Mouse (Mus musculus) CH12.LX (cell line): ENCODE measurements at regions not wholly inside any gene's neighbourhood (a gene's known extent, or its start where the extent isn't known, plus 50 kb on each side); places are given as distances from the start of the nearest gene placed in this dataset.

Experiments used
- DNase-seq: peaks from one replicate; pipeline ENCODE4 v3.0.0-alpha.2; 2013; ENCODE audit errors: extremely low read depth
- H3K27ac ChIP-seq: 2 replicates; pipeline ENCODE4 v1.5.1; 2012; ENCODE audit warnings: low read depth, mild to moderate bottlenecking, control low read depth, moderate library complexity; ENCODE audit not compliant: insufficient read depth
- H3K27me3 ChIP-seq: replicated peaks from 2 replicates; pipeline ENCODE3; 2012; ENCODE audit warnings: inconsistent platforms
- H3K36me3 ChIP-seq, 2 experiments: replicated peaks in 1 of 2; 2 replicates each; pipeline versions ENCODE3 to v1.6.1; 2012; ENCODE audit warnings: inconsistent platforms in 1 of 2, low read length in 1 of 2, mild to moderate bottlenecking in 1 of 2, mixed read lengths in 1 of 2, moderate library complexity in 1 of 2; ENCODE audit not compliant: control insufficient read depth in 1 of 2, insufficient read depth in 1 of 2
- H3K4me1 ChIP-seq, 2 experiments: 2 replicates each; pipeline ENCODE4 v1.6.1; 2012; ENCODE audit warnings: inconsistent platforms in 1 of 2, moderate library complexity in 1 of 2; ENCODE audit not compliant: insufficient read depth in 2 of 2, control insufficient read depth in 1 of 2
- H3K4me2 ChIP-seq: 2 replicates; pipeline ENCODE4 v1.6.1; 2012; ENCODE audit warnings: low read depth, mild to moderate bottlenecking, control low read depth; ENCODE audit not compliant: poor library complexity, insufficient read depth, severe bottlenecking
- H3K4me3 ChIP-seq, 3 experiments: fragments of 150-350 bp in 1 of 3; sonication (generic) in 1 of 3; replicated peaks in 1 of 3; 2 replicates each; pipeline versions ENCODE3 to v1.5.1; 2011 to 2012; ENCODE audit warnings: low read depth in 2 of 3, low read length in 2 of 3, mild to moderate bottlenecking in 2 of 3, moderate library complexity in 2 of 3, control low read depth in 1 of 3, improper control_type of control experiment in 1 of 3, inconsistent platforms in 1 of 3, mixed read lengths in 1 of 3; ENCODE audit not compliant: poor library complexity in 1 of 3
- H3K79me2 ChIP-seq: replicated peaks from 2 replicates; pipeline ENCODE4 v1.6.1; 2012; ENCODE audit warnings: mild to moderate bottlenecking, moderate library complexity; ENCODE audit not compliant: control insufficient read depth, poor library complexity, insufficient read depth, severe bottlenecking; ENCODE audit errors: extremely low read depth
- H3K9ac ChIP-seq: 2 replicates; pipeline ENCODE4 v1.6.1; 2012; ENCODE audit warnings: low read depth, mild to moderate bottlenecking, control low read depth, moderate library complexity; ENCODE audit not compliant: insufficient read depth
- H3K9me3 ChIP-seq: replicated peaks from 2 replicates; pipeline ENCODE3; 2012; ENCODE audit warnings: low read length, inconsistent platforms, mixed read lengths
- BHLHE40 ChIP-seq: IDR thresholded peaks from 2 replicates; pipeline ENCODE4 v1.6.1; 2011; ENCODE audit warnings: mild to moderate bottlenecking, low read depth, low read length, improper control_type of control experiment
- CHD1 ChIP-seq: IDR thresholded peaks from 2 replicates; pipeline ENCODE4 v1.6.1; 2012; ENCODE audit warnings: low read depth, low read length, improper control_type of control experiment, inconsistent platforms
- CHD2 ChIP-seq: IDR thresholded peaks from 2 replicates; pipeline ENCODE4 v1.6.1; 2011; ENCODE audit warnings: low read length, improper control_type of control experiment
- CTCF ChIP-seq, 2 experiments: IDR thresholded peaks in 1 of 2; conservative IDR thresholded peaks in 1 of 2; 2 replicates each; pipeline ENCODE4 v1.5.1; 2011 to 2012; ENCODE audit warnings: low read depth in 2 of 2, low read length in 2 of 2, improper control_type of control experiment in 1 of 2, inconsistent platforms in 1 of 2, mild to moderate bottlenecking in 1 of 2, moderate library complexity in 1 of 2
- EP300 ChIP-seq: IDR thresholded peaks from 2 replicates; pipeline ENCODE4 v1.6.1; 2011; ENCODE audit warnings: low read length, improper control_type of control experiment
- HCFC1 ChIP-seq: IDR thresholded peaks from 2 replicates; pipeline ENCODE4 v1.6.1; 2012; ENCODE audit warnings: low read depth, mild to moderate bottlenecking, inconsistent platforms, low read length, improper control_type of control experiment
- IRF4 ChIP-seq: IDR thresholded peaks from 2 replicates; pipeline ENCODE4 v1.6.1; 2014; ENCODE audit warnings: low read depth, mild to moderate bottlenecking, inconsistent platforms, low read length, improper control_type of control experiment
- JUND ChIP-seq: conservative IDR thresholded peaks from 2 replicates; pipeline ENCODE4 v1.6.1; 2011; ENCODE audit warnings: low read depth, low read length, improper control_type of control experiment
- KAT2A ChIP-seq: IDR thresholded peaks from 2 replicates; pipeline ENCODE4 v1.6.1; 2012; ENCODE audit warnings: low read length, improper control_type of control experiment, inconsistent platforms; ENCODE audit not compliant: insufficient replicate concordance
- MYC ChIP-seq: IDR thresholded peaks from 2 replicates; pipeline ENCODE4 v1.6.1; 2011; ENCODE audit warnings: low read depth, mild to moderate bottlenecking, improper control_type of control experiment, low read length
- NELFE ChIP-seq: IDR thresholded peaks from 2 replicates; pipeline ENCODE4 v1.6.1; 2011; ENCODE audit warnings: low read depth, low read length, improper control_type of control experiment
- NRF1 ChIP-seq: IDR thresholded peaks from 2 replicates; pipeline ENCODE4 v1.6.1; 2014; ENCODE audit warnings: low read depth, mild to moderate bottlenecking, inconsistent platforms, low read length, improper control_type of control experiment, moderate library complexity
- POLR2AphosphoS2 ChIP-seq: IDR thresholded peaks from 2 replicates; pipeline ENCODE4 v1.6.1; 2011; ENCODE audit warnings: low read depth, low read length, improper control_type of control experiment
- RAD21 ChIP-seq: IDR thresholded peaks from 2 replicates; pipeline ENCODE4 v1.6.1; 2011; ENCODE audit warnings: low read depth, mild to moderate bottlenecking, low read length, improper control_type of control experiment, moderate library complexity
- RCOR1 ChIP-seq: conservative IDR thresholded peaks from 2 replicates; pipeline ENCODE4 v1.6.1; 2012; ENCODE audit warnings: low read depth, mild to moderate bottlenecking, inconsistent platforms, low read length, improper control_type of control experiment
- SMC3 ChIP-seq: IDR thresholded peaks from 2 replicates; pipeline ENCODE4 v1.6.1; 2011; ENCODE audit warnings: low read depth, low read length, improper control_type of control experiment
- TBP ChIP-seq: conservative IDR thresholded peaks from 2 replicates; pipeline ENCODE4 v1.6.1; 2011; ENCODE audit warnings: low read depth, low read length, improper control_type of control experiment
- TCF12 ChIP-seq: IDR thresholded peaks from 2 replicates; pipeline ENCODE4 v1.6.1; 2014; ENCODE audit warnings: low read depth, mild to moderate bottlenecking, inconsistent platforms, low read length, improper control_type of control experiment
- UBTF ChIP-seq: IDR thresholded peaks from 2 replicates; pipeline ENCODE4 v1.6.1; 2012; ENCODE audit warnings: low read depth, mild to moderate bottlenecking, inconsistent platforms, low read length, improper control_type of control experiment, moderate library complexity
- USF1 ChIP-seq: IDR thresholded peaks from 2 replicates; pipeline ENCODE4 v1.6.1; 2014; ENCODE audit warnings: low read depth, mild to moderate bottlenecking, inconsistent platforms, low read length, improper control_type of control experiment
- USF2 ChIP-seq: conservative IDR thresholded peaks from 2 replicates; pipeline ENCODE4 v1.6.1; 2011; ENCODE audit warnings: low read depth, low read length, improper control_type of control experiment
- ZC3H11A ChIP-seq: IDR thresholded peaks from 2 replicates; pipeline ENCODE4 v1.6.1; 2012; ENCODE audit warnings: low read depth, mild to moderate bottlenecking, inconsistent platforms, low read length, improper control_type of control experiment
- ZKSCAN1 ChIP-seq: IDR thresholded peaks from 2 replicates; pipeline ENCODE4 v1.6.1; 2012; ENCODE audit warnings: low read depth, inconsistent platforms, low read length, improper control_type of control experiment, borderline replicate concordance
- ZNF384 ChIP-seq: IDR thresholded peaks from 2 replicates; pipeline ENCODE4 v1.6.1; 2012; ENCODE audit warnings: low read depth, low read length, improper control_type of control experiment, inconsistent platforms
- dilution Hi-C: fragments of 300-500 bp; cut with MboI; formaldehyde crosslinking; loops from 2 replicates; pipeline ENCODE4 v1.14.3; 2020; ENCODE audit warnings: low sequenced_read_pairs; ENCODE audit not compliant: extremely low pct_unique_long_range_greater_than_20kb, extremely low pct_ligation_motif_present
- in situ Hi-C: fragments of 300-500 bp; cut with MboI; formaldehyde crosslinking; loops from 3 replicates; pipeline ENCODE4 v1.14.3; 2019; ENCODE audit warnings: low sequenced_read_pairs, low pct_ligation_motif_present, low pct_unique_long_range_greater_than_20kb, mixed read lengths

GRCm38 (mm10) chr1:59417962-59418361 lies 64.3 kb upstream of the Fzd7 start (continued):
- TF ChIP-seq ZNF384 (no peak), IRF4 (peak; percentile 52; the same call in 1 of the 2 replicates), UBTF (no peak), SMC3 (no peak), BHLHE40 (peak; percentile 49), CHD2 (no peak), KAT2A (no peak), ZC3H11A (no peak), RCOR1 (0 out of 2 replicates have a peak, but pooled peaks have one; percentile 34), CTCF (conservative IDR thresholded peaks at IDR 0.05 in 1 of 2, IDR thresholded peaks at IDR 0.05 in 1 of 2; ENCODE audit: low read depth in 2 of 2, low read length in 2 of 2) (no peak), TCF12 (peak; percentile 79), HCFC1 (no peak; the same call in 1 of the 2 replicates), POLR2AphosphoS2 (no peak), TBP (peak; percentile 78), RAD21 (no peak)

- in situ Hi-C loops (no loop called here), dilution Hi-C loops (no loop called here)
- Histone ChIP-seq H3K4me1 (peaks cover 10 to 62% of the 10 kb centered on the region in 2 experiments), H3K4me3 (no peak overlapping the region), H3K4me2 (no peak overlapping the region), H3K36me3 (peaks cover 0 to 3% of the 10 kb centered on the region in 2 experiments), H3K27me3 (no peaks in the 10 kb centered on the region), H3K9ac (0 out of 2 replicates have a peak overlapping the region, but pooled peaks have one; percentile 69), H3K27ac (no peak overlapping the region), H3K9me3 (no peaks in the 10 kb centered on the region), H3K79me2 (no peaks in the 10 kb centered on the region)
- no peak for DNase-seq
- TF ChIP-seq ZC3H11A (no peak), NELFE (no peak), MYC (no peak), ZKSCAN1 (no peak), USF2 (no peak), CHD2 (no peak), EP300 (no peak), CHD1 (no peak), TCF12 (no peak), USF1 (no peak), JUND (no peak), NRF1 (no peak)
These were observed 63.5 kb upstream of the Fzd7 start for GRCm38 (mm10) chr1:59418748-59419147.
